Mouse (Mus musculus): Measurements from ENCODE around the gene Erlin1. TPM values are rescaled to one million over a fixed set of nuclear protein-coding genes. Genes with fewer than 3 reads are reported as not detected.

Erlin1 gene
- total RNA-seq, 2 experiments from 2014 or later: 23.4 to 26.1 TPM

DNA sequence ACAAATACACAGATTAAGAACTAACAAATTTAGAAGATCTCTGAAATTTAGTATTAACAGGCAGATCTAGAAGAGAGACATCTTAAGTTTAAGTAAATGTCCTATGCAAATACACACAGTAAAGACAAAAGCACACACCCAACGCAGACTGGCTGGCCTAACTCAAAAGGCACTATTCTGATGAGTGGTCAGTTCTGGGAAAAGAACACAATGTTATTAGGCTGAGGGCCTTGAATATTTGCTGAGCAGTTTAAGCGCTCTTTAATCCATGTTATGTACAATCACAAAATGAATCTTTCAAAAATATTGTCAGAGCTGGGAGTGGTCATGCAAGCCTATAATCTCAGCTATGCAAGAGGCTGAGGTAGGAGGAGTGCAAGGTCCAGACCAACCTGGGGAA is 4.9 kb downstream of the Erlin1 start:
- intact Hi-C loops (cut with DNase I): no loop called here
- no peak for DNase-seq

GRCm38 (mm10) chr19:44063773-44064172 is 5.8 kb downstream of the Erlin1 start:
- intact Hi-C loops (cut with DNase I): no loop called here
- no peak for DNase-seq

DNA sequence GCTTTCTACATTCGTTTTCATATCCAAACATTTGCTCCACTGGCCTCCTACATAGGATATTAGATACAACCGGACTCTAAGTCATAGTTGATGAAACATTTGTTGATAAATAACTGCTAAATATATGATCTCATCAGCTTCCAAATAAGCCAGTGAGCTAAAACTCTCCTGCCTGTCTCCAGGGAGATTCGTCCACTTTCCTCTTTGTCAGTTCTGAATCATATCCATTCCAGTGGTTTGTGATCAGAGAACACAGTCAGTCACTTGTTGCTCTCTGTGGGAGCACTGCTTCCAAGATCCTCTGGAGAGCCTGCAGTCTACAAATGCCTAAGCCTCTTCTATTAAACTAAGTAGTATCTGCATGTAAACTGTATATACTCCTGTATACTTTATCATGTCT is 9.4 kb downstream of the Erlin1 start:
- intact Hi-C loops (cut with DNase I): no loop called here
- no peak for DNase-seq

DNA sequence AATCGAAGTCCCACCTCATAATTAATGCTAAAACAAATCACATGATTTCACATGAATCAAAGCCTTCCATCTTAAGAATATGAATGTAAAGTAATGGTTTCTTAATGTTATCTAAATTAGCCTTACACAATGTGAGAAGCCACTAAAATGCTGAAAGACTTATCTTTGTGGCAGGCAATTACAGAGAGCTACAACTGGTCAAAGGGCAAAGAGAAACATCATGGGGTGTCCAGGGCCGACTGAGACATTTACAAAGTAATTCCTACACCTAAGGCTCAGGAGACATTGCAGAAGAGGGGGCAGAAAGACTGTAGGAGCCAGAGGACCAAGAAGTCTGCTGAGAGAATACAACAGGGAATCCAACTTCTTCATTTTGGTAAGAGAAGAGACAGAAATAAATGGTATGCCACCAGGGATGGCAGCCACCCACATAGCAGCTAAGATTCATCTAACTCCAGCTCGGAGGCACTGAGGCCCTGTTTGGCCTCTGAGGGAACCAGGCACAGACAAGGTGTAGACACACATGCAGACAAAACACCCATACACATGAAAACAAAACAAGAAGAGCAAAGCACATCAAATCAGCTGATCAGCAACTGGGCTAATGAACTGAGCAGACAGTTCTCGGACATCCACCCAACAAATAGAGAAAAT is 14.3 kb downstream of the Erlin1 start:
- DNase-seq: no peak
- intact Hi-C loops (cut with DNase I): loop anchor here (10.0 kb wide), 1 partner anchor 220 kb away; no protein-coding TSS in a partner anchor

- DNase-seq: no peak
- intact Hi-C loops (cut with DNase I): loop anchor here (10.0 kb wide), 1 partner anchor 216 kb away; no protein-coding TSS in a partner anchor
These were observed 19.2 kb downstream of the Erlin1 start for GRCm38 (mm10) chr19:44050388-44050787.

DNA sequence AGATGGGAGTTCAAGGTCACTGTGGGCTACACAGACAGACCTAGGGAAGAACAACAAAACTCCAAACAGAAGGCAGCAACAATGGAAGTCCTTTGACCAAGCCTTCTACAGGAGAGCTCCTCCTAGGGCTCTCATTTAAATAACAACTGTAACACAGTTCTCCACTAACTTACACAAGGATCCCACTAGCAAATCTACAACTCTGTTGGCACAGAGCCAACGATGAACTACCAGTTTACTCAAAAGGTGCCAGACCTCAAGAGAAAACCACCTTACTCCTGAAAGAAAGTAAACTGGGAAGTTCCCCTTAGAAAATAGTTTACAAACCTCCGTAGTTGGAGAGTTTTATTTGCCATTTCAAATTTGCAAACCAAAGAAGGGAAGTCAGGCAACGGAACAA is 20.3 kb downstream of the Erlin1 start:
- no peak for DNase-seq
- intact Hi-C loops (cut with DNase I): no loop called here

DNA sequence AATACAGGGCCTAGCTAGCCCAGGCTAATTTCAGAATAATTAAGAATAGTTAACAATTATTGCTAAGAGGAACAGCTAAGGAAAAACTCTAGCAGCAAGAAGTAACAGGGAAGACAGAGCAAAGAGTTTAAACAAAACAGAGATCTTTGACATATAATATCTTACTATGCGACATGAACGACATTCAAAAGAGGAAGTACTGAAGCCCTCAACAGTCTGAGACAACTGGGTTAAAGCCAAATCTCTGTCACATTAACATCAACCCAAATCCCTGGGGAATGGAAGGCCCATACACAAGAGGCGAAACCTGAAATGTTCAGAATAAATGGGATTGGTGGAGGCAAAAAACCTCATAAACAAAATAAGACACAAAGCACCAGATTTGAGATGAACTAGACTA is 23.7 kb downstream of the Erlin1 start:
- no peak for DNase-seq
- intact Hi-C loops (cut with DNase I): no loop called here

DNA sequence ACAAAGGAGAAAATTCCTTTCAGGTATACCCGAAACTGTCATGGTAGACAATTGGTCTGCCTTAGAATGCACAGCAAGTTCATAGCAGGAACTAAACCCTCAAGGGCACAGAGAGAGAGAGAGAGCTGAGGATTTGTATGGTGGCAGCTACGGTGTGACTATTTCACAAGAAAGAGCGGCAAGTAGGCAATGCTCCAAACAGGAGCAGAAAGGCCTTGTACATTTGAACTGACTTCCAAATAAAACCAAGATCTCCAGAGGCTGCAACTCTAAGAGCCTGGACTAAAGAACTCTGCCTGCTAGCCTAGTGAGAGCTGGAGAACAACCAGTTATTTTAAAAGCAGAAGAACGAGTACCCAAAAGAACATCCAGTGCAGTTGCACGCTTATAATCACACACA is 27.5 kb downstream of the Erlin1 start:
- intact Hi-C loops (cut with DNase I): no loop called here
- DNase-seq: no peak

GRCm38 (mm10) chr19:44033396-44033795 is 36.2 kb downstream of the Erlin1 start:
- no peak for DNase-seq
- intact Hi-C loops (cut with DNase I): no loop called here

GRCm38 (mm10) chr19:44032046-44032744 is 37.4 kb downstream of the Erlin1 start:
- no peak for DNase-seq
- intact Hi-C loops (cut with DNase I): no loop called here

GRCm38 (mm10) chr19:44030024-44030423 is 39.6 kb downstream of the Erlin1 start:
- intact Hi-C loops (cut with DNase I): no loop called here
- DNase-seq: no peak

GRCm38 (mm10) chr19:44028972-44029371 is 40.6 kb downstream of the Erlin1 start, which contains the start of gene Cyp2c23:
Gene Cyp2c23 (minus strand): TSS chr19:44029208.
- intact Hi-C loops (cut with DNase I): no loop called here

DNA sequence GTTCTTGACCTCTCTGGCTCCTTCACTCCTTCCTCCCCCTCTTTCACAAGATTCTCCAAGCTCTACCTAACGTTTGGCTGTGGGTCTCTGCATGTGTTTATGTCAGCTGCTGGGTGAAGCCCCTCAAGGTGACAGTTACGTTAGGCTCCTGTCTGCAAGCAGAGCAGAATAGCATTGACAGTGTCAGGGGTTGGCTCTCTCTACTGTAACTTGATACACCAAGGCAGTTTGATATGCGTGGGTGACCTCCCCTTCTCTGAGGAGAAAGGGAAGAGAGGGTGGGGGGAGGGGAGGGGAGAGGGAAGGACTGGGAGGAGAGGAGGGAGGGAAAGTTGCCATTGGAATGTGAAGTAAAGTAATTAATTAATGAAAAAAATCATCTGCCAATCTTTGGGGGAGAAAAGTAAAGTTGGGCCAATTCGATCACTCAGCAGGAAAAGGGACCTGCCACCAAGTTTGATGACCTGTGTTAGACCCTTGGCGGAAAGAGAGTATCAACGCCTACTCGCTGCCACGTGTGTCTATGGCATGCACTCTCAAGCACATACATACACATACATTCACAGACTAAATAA is 42.5 kb downstream of the Erlin1 start:
- no peak for DNase-seq
- intact Hi-C loops (cut with DNase I): no loop called here

More at GRCm38 (mm10) chr19:44028972-44029371, 40.6 kb downstream of the Erlin1 start, which contains the start of gene Cyp2c23:
- no peak for DNase-seq

DNA sequence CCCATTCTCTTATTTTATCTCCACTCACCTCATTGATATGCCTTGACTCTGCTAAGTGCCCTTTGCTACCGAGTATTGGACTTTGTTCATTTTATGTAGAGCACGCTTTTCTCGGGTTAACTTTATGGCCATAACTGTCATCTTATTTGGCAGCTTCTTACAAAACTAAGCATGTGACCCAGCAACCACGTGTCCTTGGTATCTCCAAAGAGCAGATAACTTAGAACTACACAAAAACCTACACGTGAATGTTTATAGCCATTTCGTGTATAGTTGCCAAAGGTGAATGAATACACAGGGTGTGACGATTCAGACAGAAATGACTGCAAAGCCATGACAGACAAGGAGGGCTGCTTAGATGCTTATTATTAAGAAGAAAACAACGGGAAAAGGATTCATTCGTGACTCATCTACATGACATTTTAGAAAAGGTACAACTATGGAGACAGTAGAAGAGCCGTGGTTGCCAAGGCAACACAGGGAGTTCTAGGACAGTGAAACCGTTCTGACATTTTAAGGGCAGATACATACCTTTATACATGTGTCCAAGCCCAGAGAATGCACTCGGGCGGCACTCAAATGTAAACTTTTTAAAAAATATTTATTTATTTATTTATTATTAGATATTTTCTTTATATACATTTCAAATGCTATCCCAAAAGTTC is 44.5 kb downstream of the Erlin1 start:
- intact Hi-C loops (cut with DNase I): no loop called here
- DNase-seq: no peak

DNA sequence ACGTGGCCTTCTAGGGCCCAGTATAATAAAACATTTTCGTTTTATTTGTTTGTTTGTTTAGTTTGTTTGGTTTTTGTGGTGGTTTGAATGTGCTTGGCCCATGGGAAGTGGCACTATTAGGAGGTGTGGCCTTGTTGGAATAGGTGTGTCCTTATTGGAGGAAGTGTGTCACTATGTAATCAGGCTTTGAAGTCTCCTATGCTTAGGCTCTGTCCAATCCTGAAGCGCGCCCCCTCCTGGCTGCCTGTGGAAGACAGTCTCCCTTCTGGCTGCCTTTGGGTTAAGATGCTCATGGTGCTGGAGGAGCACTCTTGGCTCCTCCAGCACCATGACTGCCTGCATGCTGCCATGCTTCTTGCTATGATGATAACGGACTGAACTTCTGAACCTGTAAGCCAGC is 46.5 kb downstream of the Erlin1 start:
- DNase-seq: peak; percentile 2
- intact Hi-C loops (cut with DNase I): no loop called here

- intact Hi-C loops (cut with DNase I): no loop called here
- no peak for DNase-seq
These were observed 48.1 kb downstream of the Erlin1 start for GRCm38 (mm10) chr19:44021502-44021901.

GRCm38 (mm10) chr19:44019739-44020138 is 49.8 kb downstream of the Erlin1 start:
- no peak for DNase-seq
- intact Hi-C loops (cut with DNase I): no loop called here

GRCm38 (mm10) chr19:44013862-44014261 is 55.7 kb downstream of the Erlin1 start:
- intact Hi-C loops (cut with DNase I): no loop called here
- no peak for DNase-seq

GRCm38 (mm10) chr19:44008784-44009183 is 60.8 kb downstream of the Erlin1 start:
- peak; percentile 3 for DNase-seq

GRCm38 (mm10) chr19:44007186-44007585 is 62.4 kb downstream of the Erlin1 start:
- intact Hi-C loops (cut with DNase I): no loop called here
- no peak for DNase-seq

More at GRCm38 (mm10) chr19:44008784-44009183, 60.8 kb downstream of the Erlin1 start:
- intact Hi-C loops (cut with DNase I): no loop called here

DNA sequence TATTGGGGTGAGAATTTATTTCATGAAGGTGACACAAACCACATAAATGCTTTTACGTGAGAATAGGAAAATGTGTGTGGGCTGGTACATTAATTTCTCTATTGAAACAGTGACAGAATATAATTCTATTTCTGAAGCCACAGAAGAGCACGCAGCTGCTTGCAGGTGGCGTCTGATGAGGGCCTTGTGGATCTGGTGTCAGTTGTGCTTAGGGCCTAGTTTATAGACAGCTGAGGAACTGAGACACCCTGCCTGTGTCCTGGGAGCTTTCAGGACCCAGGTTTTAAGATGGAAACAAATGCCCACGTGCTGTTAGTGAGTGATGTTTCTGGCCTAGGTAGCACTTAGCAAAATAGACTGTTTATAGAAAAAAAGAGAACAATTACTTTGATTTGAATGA is 64.6 kb downstream of the Erlin1 start:
- intact Hi-C loops (cut with DNase I): no loop called here
- DNase-seq: no peak

Data from left cerebral cortex, postnatal 4 days (tissue).